ENCODE assay signal across 8 mouse cellular contexts in genomic region chr13:105054181-105054940, GRCm38 (mm10). TPM values are rescaled to one million over a fixed set of nuclear protein-coding genes. Genes with fewer than 3 reads are reported as not detected.
A peak's percentile ranks its signal among the peaks of the same experiment; 100 is the strongest.
DNase-seq lines count a peak whose midpoint lies in the region; ATAC-seq and TF ChIP-seq lines count a peak whose summit lies in the region.

Rgs7bp (minus strand) TSS chr13:105054930.

- peak within 1 kb of the TSS; percentile 76 for H3K9ac ChIP-seq in hindbrain, embryonic 13.5 days
- peak within 1 kb of the TSS; percentile 12; the same call in 1 of the 2 replicates for H3K9ac ChIP-seq in lung, postnatal 0 days (replicated peaks; ENCODE audit: low read depth)

- TF ChIP-seq CTCF in lung, postnatal 0 days (IDR thresholded peaks at IDR 0.05): peak; percentile 37

- no peaks in the 10 kb centered on the region for H3K9me3 ChIP-seq in hindbrain, embryonic 13.5 days
- H3K9me3 ChIP-seq in lung, postnatal 0 days (ENCODE audit: low read length): no peaks in the 10 kb centered on the region

- peak; percentile 72 for DNase-seq in R1 (ENCODE audit: low read depth, low spot score)
- peak; percentile 77 to 86 for DNase-seq in cerebellum, postnatal 14 days
- peak; percentile 81 to 87 for DNase-seq in frontal cortex, postnatal 36 days (ENCODE audit: low spot score in 2 of 2)
- DNase-seq in layer of hippocampus, postnatal 25 days (ENCODE audit: extremely low spot score in 1 of 2, low spot score in 1 of 2): peak; percentile 64 to 71
- peak; percentile 54 for DNase-seq in lung, postnatal 0 days (ENCODE audit: low spot score)
- DNase-seq in ovary, postnatal 14 days (ENCODE audit: low spot score): peak; percentile 46
- peak; percentile 58 to 66 for DNase-seq in thymus, postnatal 36 days

- peak within 1 kb of the TSS; percentile 81 for H3K4me2 ChIP-seq in hindbrain, embryonic 13.5 days
- peak within 1 kb of the TSS; percentile 96 for H3K4me2 ChIP-seq in lung, postnatal 0 days (replicated peaks; ENCODE audit: low read depth, low read length)

- H3K27ac ChIP-seq in hindbrain, embryonic 13.5 days: peak within 1 kb of the TSS; percentile 92
- H3K27ac ChIP-seq in lung, postnatal 0 days (ENCODE audit: low read length): no peak within 1 kb of the TSS

- peaks cover 21% of the 10 kb centered on the region for H3K4me1 ChIP-seq in hindbrain, embryonic 13.5 days (replicated peaks)
- H3K4me1 ChIP-seq in lung, postnatal 0 days (ENCODE audit: insufficient read depth, low read depth, low read length): peaks cover 8% of the 10 kb centered on the region; the same call in 1 of the 2 replicates

- no peak for TF ChIP-seq EP300 in lung, postnatal 0 days (IDR thresholded peaks at IDR 0.05)

- WGBS in hindbrain, embryonic 13.5 days: under 1% methylated on average over 73 of the region's 75 CpGs
- WGBS in lung, postnatal 0 days: under 1% methylated on average over 58 of the region's 75 CpGs

- H3K4me3 ChIP-seq in hindbrain, embryonic 13.5 days: peak within 1 kb of the TSS; percentile 69
- peak within 1 kb of the TSS; percentile 57 for H3K4me3 ChIP-seq in lung, postnatal 0 days (ENCODE audit: low read depth, low read length)

- peaks cover 13% of the 10 kb centered on the region for H3K27me3 ChIP-seq in hindbrain, embryonic 13.5 days
- H3K27me3 ChIP-seq in lung, postnatal 0 days (replicated peaks; ENCODE audit: insufficient read depth, low read length): peaks cover 8% of the 10 kb centered on the region; the same call in 1 of the 2 replicates

- H3K36me3 ChIP-seq in hindbrain, embryonic 13.5 days: no peaks in the 10 kb centered on the region
- H3K36me3 ChIP-seq in lung, postnatal 0 days (ENCODE audit: insufficient read depth, low read length): no peaks in the 10 kb centered on the region

- peak; percentile 91 for ATAC-seq in hindbrain, embryonic 13.5 days (ENCODE audit: low FRiP score)
- ATAC-seq in lung, postnatal 0 days: peak; percentile 66

RNA-seq across cellular contexts. Expression of gene Rgs7bp, which starts in this region (rescaled TPM):
- polyA plus RNA-seq in hindbrain, embryonic 13.5 days (2015; fragmentation: Nextera tagmentation; extraction: Ambion mirVana): 4.3 and 4.9 TPM in 2 replicates
- total RNA-seq in layer of hippocampus, postnatal 25 days (2021): 100 to 1,000 TPM; 139 to 149 TPM
- 1.0 TPM in 2 replicates for polyA plus RNA-seq in lung, postnatal 0 days (2015; fragmentation: Nextera tagmentation; extraction: Ambion mirVana)
